Mouse (Mus musculus): ENCODE measurements around the gene Hsf4. TPM values are rescaled to one million over a fixed set of nuclear protein-coding genes. Genes with fewer than 3 reads are reported as not detected.

Hsf4 gene
- polyA plus RNA-seq, 1 experiment from 2014 or later, result not detected

GRCm38 (mm10) chr8:105264024-105264982 lies 5.3 kb upstream of the Hsf4 start, which contains the start of the genes Tradd and Fbxl8:
Gene Tradd (minus strand): TSS chr8:105264609.
Gene Fbxl8 (plus strand): TSS chr8:105264648.
- peak within 1 kb of the TSS; percentile 27; the same call in 1 of the 2 replicates for H3K27ac ChIP-seq

GRCm38 (mm10) chr8:105265128-105265527 lies 4.5 kb upstream of the Hsf4 start:
- Histone ChIP-seq H3K27ac (no peak overlapping the region), H3K27me3 (ENCODE audit: poor library complexity, severe bottlenecking) (peaks cover 100% of the 10 kb centered on the region), H3K4me3 (peak overlapping the region; percentile 62), H3K9me3 (peaks cover 11% of the 10 kb centered on the region), H3K4me1 (peaks cover 43% of the 10 kb centered on the region), H3K36me3 (replicated peaks) (no peaks in the 10 kb centered on the region)
- 16% methylated on average over 10 of the region's 10 CpGs for WGBS
- DNase-seq (ENCODE audit: extremely low spot score, low spot score), result no peak

More at GRCm38 (mm10) chr8:105264024-105264982, 5.3 kb upstream of the Hsf4 start, which contains the start of the genes Tradd and Fbxl8:
- 1% methylated on average over 54 of the region's 54 CpGs for WGBS
- H3K4me1 ChIP-seq, result peaks cover 41% of the 10 kb centered on the region
- H3K4me3 ChIP-seq, result peak within 1 kb of the TSS; percentile 62
- peaks cover 11% of the 10 kb centered on the region for H3K9me3 ChIP-seq
- peaks cover 100% of the 10 kb centered on the region for H3K27me3 ChIP-seq (ENCODE audit: poor library complexity, severe bottlenecking)
- DNase-seq (ENCODE audit: extremely low spot score, low spot score), result peak; percentile 69
- no peaks in the 10 kb centered on the region for H3K36me3 ChIP-seq (replicated peaks)

GRCm38 (mm10) chr8:105266775-105267174 lies 2.8 kb upstream of the Hsf4 start:
- 7% methylated on average over 13 of the region's 13 CpGs for WGBS
- Histone ChIP-seq H3K4me1 (peaks cover 58% of the 10 kb centered on the region), H3K27me3 (ENCODE audit: poor library complexity, severe bottlenecking) (peaks cover 100% of the 10 kb centered on the region), H3K4me3 (no peak overlapping the region; the same call in 1 of the 2 replicates), H3K36me3 (replicated peaks) (no peaks in the 10 kb centered on the region), H3K27ac (no peak overlapping the region), H3K9me3 (peaks cover 7% of the 10 kb centered on the region)
- no peak for DNase-seq (ENCODE audit: extremely low spot score, low spot score)

- WGBS, result under 1% methylated on average over 65 of the region's 65 CpGs
- no peaks in the 10 kb centered on the region for H3K36me3 ChIP-seq (replicated peaks)
- peak; percentile 71 for DNase-seq (ENCODE audit: extremely low spot score, low spot score)
- peaks cover 59% of the 10 kb centered on the region for H3K4me1 ChIP-seq
- H3K27me3 ChIP-seq (ENCODE audit: poor library complexity, severe bottlenecking), result peaks cover 100% of the 10 kb centered on the region
- peaks cover 5% of the 10 kb centered on the region for H3K9me3 ChIP-seq
- H3K27ac ChIP-seq, result no peak overlapping the region
- peak overlapping the region; percentile 57 for H3K4me3 ChIP-seq
These were observed 1.1 kb upstream of the Hsf4 start for GRCm38 (mm10) chr8:105268342-105269074.

GRCm38 (mm10) chr8:105269075-105269458 lies 534 bp upstream of the Hsf4 start:
- under 1% methylated on average over 10 of the region's 10 CpGs for WGBS
- Histone ChIP-seq H3K4me3 (peak overlapping the region; percentile 57), H3K4me1 (peaks cover 55% of the 10 kb centered on the region), H3K36me3 (replicated peaks) (no peaks in the 10 kb centered on the region), H3K27me3 (ENCODE audit: poor library complexity, severe bottlenecking) (peaks cover 100% of the 10 kb centered on the region), H3K27ac (no peak overlapping the region), H3K9me3 (peaks cover 5% of the 10 kb centered on the region)
- no peak for DNase-seq (ENCODE audit: extremely low spot score, low spot score)

GRCm38 (mm10) chr8:105270101-105270915 lies 707 bp downstream of the Hsf4 start:
- H3K27ac ChIP-seq, result no peak overlapping the region
- H3K4me3 ChIP-seq, result peak overlapping the region; percentile 57
- H3K36me3 ChIP-seq (replicated peaks), result no peaks in the 10 kb centered on the region
- H3K27me3 ChIP-seq (ENCODE audit: poor library complexity, severe bottlenecking), result peaks cover 100% of the 10 kb centered on the region
- no peak for DNase-seq (ENCODE audit: extremely low spot score, low spot score)
- peaks cover 5% of the 10 kb centered on the region for H3K9me3 ChIP-seq
- peaks cover 44% of the 10 kb centered on the region for H3K4me1 ChIP-seq
- WGBS, result 2% methylated on average over 39 of the region's 39 CpGs

- H3K27me3 ChIP-seq (ENCODE audit: poor library complexity, severe bottlenecking), result peaks cover 100% of the 10 kb centered on the region
- no peak for DNase-seq (ENCODE audit: extremely low spot score, low spot score)
- H3K4me3 ChIP-seq, result peak overlapping the region; percentile 27; the same call in 1 of the 2 replicates
- no peaks in the 10 kb centered on the region for H3K36me3 ChIP-seq (replicated peaks)
- peaks cover 5% of the 10 kb centered on the region for H3K9me3 ChIP-seq
- peaks cover 49% of the 10 kb centered on the region for H3K4me1 ChIP-seq
- WGBS, result under 1% methylated on average over 11 of the region's 11 CpGs
- no peak overlapping the region for H3K27ac ChIP-seq
These were observed 1.2 kb downstream of the Hsf4 start for GRCm38 (mm10) chr8:105270916-105271186.

- no peak for DNase-seq (ENCODE audit: extremely low spot score, low spot score)
- Histone ChIP-seq H3K4me3 (no peak overlapping the region), H3K4me1 (peaks cover 44% of the 10 kb centered on the region), H3K36me3 (replicated peaks) (no peaks in the 10 kb centered on the region; the same call in 1 of the 2 replicates), H3K27me3 (ENCODE audit: poor library complexity, severe bottlenecking) (peaks cover 100% of the 10 kb centered on the region), H3K27ac (no peak overlapping the region), H3K9me3 (no peaks in the 10 kb centered on the region)
- WGBS, result 6% methylated on average over 11 of the region's 11 CpGs
These were observed 5.8 kb downstream of the Hsf4 start for GRCm38 (mm10) chr8:105275387-105275786.

GRCm38 (mm10) chr8:105275840-105276239 lies 6.2 kb downstream of the Hsf4 start, which contains the start of gene Nol3:
Gene Nol3 (plus strand): TSS chr8:105276140.
- H3K4me3 ChIP-seq, result peak within 1 kb of the TSS; percentile 55
- peak within 1 kb of the TSS; percentile 44; the same call in 1 of the 2 replicates for H3K27ac ChIP-seq
- WGBS, result 4% methylated on average over 10 of the region's 10 CpGs
- H3K36me3 ChIP-seq (replicated peaks), result no peaks in the 10 kb centered on the region; the same call in 1 of the 2 replicates
- H3K9me3 ChIP-seq, result no peaks in the 10 kb centered on the region
- H3K27me3 ChIP-seq (ENCODE audit: poor library complexity, severe bottlenecking), result peaks cover 100% of the 10 kb centered on the region
- DNase-seq (ENCODE audit: extremely low spot score, low spot score), result no peak
- peaks cover 39% of the 10 kb centered on the region for H3K4me1 ChIP-seq

- peak overlapping the region; percentile 44; the same call in 1 of the 2 replicates for H3K27ac ChIP-seq
- no peaks in the 10 kb centered on the region for H3K9me3 ChIP-seq
- DNase-seq (ENCODE audit: extremely low spot score, low spot score), result peak; percentile 54
- H3K36me3 ChIP-seq (replicated peaks), result peaks cover 2% of the 10 kb centered on the region
- peaks cover 34% of the 10 kb centered on the region for H3K4me1 ChIP-seq
- 4% methylated on average over 30 of the region's 30 CpGs for WGBS
- peak overlapping the region; percentile 55 for H3K4me3 ChIP-seq
- peaks cover 100% of the 10 kb centered on the region for H3K27me3 ChIP-seq (ENCODE audit: poor library complexity, severe bottlenecking)
These were observed 6.9 kb downstream of the Hsf4 start for GRCm38 (mm10) chr8:105276292-105277120.

- no peak overlapping the region for H3K27ac ChIP-seq
- WGBS, result 2% methylated on average over 28 of the region's 28 CpGs
- peaks cover 100% of the 10 kb centered on the region for H3K27me3 ChIP-seq (ENCODE audit: poor library complexity, severe bottlenecking)
- no peaks in the 10 kb centered on the region for H3K9me3 ChIP-seq
- H3K4me1 ChIP-seq, result peaks cover 36% of the 10 kb centered on the region
- H3K36me3 ChIP-seq (replicated peaks), result peaks cover 25% of the 10 kb centered on the region
- peak overlapping the region; percentile 39 for H3K4me3 ChIP-seq
- DNase-seq (ENCODE audit: extremely low spot score, low spot score), result no peak
These were observed 9.3 kb downstream of the Hsf4 start for GRCm38 (mm10) chr8:105278911-105279334.

All from forebrain, embryonic 10.5 days (tissue).